Mouse (Mus musculus): ENCODE measurements around the gene Tbc1d8. TPM values are rescaled to one million over a fixed set of nuclear protein-coding genes. Genes with fewer than 3 reads are reported as not detected.
A peak's percentile ranks its signal among the peaks of the same experiment; 100 is the strongest.

Gene Tbc1d8
- polyA plus RNA-seq, 1 experiment from 2014 or later, result 13.4 TPM

DNA sequence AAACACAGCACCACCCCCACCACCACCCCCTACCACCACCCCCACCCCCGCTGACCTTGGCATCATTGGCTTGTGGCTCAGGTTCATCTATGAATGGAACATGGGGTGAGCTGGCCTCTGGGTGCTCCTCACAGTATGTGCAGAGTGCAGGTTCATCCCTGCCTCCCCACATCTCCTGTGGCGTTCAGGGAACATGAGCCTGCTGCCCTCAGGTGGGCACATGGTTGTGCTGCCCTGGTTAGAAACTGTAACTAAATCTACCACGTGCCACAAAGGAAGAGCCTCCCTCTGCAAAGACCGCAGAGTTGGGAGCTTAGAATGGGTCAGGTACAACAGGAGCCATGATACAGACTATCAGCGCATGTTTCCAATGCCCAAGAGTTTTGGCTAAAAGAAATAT is 135.3 kb downstream of the Tbc1d8 start:
- Histone ChIP-seq H3K27ac (no peak overlapping the region), H3K4me3 (no peak overlapping the region), H3K9ac (no peak overlapping the region), H3K36me3 (no peaks in the 10 kb centered on the region), H3K27me3 (0 out of 2 replicates have a peak, but pooled peaks cover 5% of the 10 kb centered on the region), H3K4me1 (0 out of 2 replicates have a peak, but pooled peaks cover 7% of the 10 kb centered on the region), H3K4me2 (no peak overlapping the region), H3K9me3 (no peaks in the 10 kb centered on the region)
- ATAC-seq (ENCODE audit: borderline replicate concordance, extremely low read depth, low FRiP score, low TSS enrichment), result no peak
- 73% methylated on average over 5 of the region's 5 CpGs for whole genome bisulfite sequencing

DNA sequence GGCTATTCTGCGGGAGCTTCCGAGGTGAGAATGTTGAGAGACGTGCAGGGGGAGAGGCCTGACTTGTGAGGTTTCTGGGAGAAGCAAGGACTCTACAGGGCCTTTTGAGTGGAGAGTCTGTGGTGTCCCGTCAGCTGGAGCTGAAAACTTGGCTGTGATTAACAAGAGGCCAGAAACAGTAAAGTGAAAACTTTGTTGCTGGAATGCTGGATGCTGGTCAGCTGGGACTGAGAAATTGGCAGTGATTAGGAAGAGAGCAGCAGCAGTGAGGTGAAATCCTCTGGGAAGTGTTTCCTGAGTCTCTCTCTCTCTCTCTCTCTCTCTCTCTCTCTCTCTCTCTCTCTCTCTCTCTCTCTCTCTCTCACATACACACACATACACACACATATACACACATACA is 136.7 kb downstream of the Tbc1d8 start:
- Histone ChIP-seq H3K4me1 (0 out of 2 replicates have a peak, but pooled peaks cover 7% of the 10 kb centered on the region), H3K36me3 (no peaks in the 10 kb centered on the region), H3K27ac (no peak overlapping the region), H3K27me3 (0 out of 2 replicates have a peak, but pooled peaks cover 5% of the 10 kb centered on the region), H3K4me2 (no peak overlapping the region), H3K4me3 (no peak overlapping the region), H3K9ac (no peak overlapping the region), H3K9me3 (no peaks in the 10 kb centered on the region)
- WGBS, result 62% methylated on average over 4 of the region's 4 CpGs
- no peak for ATAC-seq (ENCODE audit: borderline replicate concordance, extremely low read depth, low FRiP score, low TSS enrichment)

DNA sequence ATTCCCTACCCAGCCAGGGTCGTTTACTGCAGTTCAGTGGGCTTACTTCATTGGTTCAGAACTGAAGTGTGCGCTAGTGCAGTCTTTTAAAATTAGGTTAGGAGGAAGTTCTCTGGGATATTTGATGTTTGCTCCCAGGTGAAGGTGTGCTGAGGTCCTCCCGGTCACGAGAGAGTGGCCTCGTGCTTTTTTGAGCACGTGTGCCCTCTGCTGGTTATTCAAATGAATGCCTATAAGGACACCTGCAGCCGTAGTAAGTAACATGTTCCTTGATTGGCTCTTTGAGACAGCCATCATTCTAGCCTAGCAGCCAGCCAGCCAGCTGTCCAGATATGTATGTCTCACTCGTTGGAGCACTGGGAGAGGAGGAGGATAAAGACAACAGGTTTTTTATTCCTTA is 137.9 kb downstream of the Tbc1d8 start:
- Histone ChIP-seq H3K4me2 (no peak overlapping the region), H3K27ac (no peak overlapping the region), H3K9ac (no peak overlapping the region), H3K36me3 (no peaks in the 10 kb centered on the region), H3K27me3 (0 out of 2 replicates have a peak, but pooled peaks cover 5% of the 10 kb centered on the region), H3K4me1 (0 out of 2 replicates have a peak, but pooled peaks cover 7% of the 10 kb centered on the region), H3K4me3 (no peak overlapping the region), H3K9me3 (no peaks in the 10 kb centered on the region)
- ATAC-seq (ENCODE audit: borderline replicate concordance, extremely low read depth, low FRiP score, low TSS enrichment), result no peak
- WGBS, result 13% methylated on average over 8 of the region's 8 CpGs

DNA sequence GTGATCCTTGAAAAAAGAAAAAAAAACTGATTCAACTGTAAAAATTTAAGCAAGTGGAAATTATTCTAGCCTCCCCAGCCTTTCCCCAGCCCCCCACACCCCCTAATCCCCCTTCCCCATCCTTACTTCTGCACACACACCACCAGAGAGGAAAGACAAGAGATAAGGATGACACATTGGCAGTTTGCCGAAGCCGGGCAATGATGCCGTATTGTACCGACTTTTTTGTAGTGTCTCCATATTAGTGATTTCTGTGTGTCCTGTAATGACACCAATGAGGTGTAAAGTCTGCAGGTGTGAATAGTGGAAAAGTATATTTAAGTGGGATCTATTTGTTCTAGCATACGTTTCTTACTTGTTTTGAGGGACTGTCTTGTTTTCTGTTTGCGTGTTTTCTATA is 138.4 kb downstream of the Tbc1d8 start:
- Histone ChIP-seq H3K27ac (no peak overlapping the region), H3K4me1 (0 out of 2 replicates have a peak, but pooled peaks cover 7% of the 10 kb centered on the region), H3K9me3 (no peaks in the 10 kb centered on the region), H3K4me3 (no peak overlapping the region), H3K36me3 (no peaks in the 10 kb centered on the region), H3K27me3 (0 out of 2 replicates have a peak, but pooled peaks cover 5% of the 10 kb centered on the region), H3K9ac (no peak overlapping the region), H3K4me2 (no peak overlapping the region)
- 39% methylated on average over 6 of the region's 6 CpGs for WGBS
- ATAC-seq (ENCODE audit: borderline replicate concordance, extremely low read depth, low FRiP score, low TSS enrichment), result no peak

DNA sequence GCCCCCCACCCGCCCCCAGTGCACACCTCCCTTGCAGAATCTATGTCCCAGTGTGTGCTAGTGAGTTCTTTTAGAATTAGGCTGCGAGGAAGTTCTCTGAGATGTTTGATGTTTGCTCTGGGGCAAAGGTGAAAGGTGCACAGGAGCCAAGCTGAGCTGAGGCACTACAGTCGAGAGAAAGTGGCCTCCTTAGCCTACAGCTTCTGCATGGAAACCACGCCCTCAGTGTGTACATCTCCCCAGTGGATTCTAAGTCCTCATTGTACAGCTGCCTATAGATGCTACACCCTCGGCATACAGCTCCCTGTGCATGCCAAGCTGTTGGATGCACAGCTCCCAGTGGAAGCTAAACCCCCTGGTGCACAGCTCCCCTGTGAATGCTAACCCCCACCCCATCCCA is 139.1 kb downstream of the Tbc1d8 start:
- no peaks in the 10 kb centered on the region for H3K36me3 ChIP-seq
- WGBS, result 25% methylated on average over 5 of the region's 5 CpGs
- H3K27me3 ChIP-seq, result 0 out of 2 replicates have a peak, but pooled peaks cover 5% of the 10 kb centered on the region
- no peaks in the 10 kb centered on the region for H3K9me3 ChIP-seq
- ATAC-seq (ENCODE audit: borderline replicate concordance, extremely low read depth, low FRiP score, low TSS enrichment), result no peak
- no peak overlapping the region for H3K9ac ChIP-seq
- H3K4me1 ChIP-seq, result 0 out of 2 replicates have a peak, but pooled peaks cover 7% of the 10 kb centered on the region
- H3K4me3 ChIP-seq, result no peak overlapping the region
- H3K27ac ChIP-seq, result no peak overlapping the region
- H3K4me2 ChIP-seq, result no peak overlapping the region

DNA sequence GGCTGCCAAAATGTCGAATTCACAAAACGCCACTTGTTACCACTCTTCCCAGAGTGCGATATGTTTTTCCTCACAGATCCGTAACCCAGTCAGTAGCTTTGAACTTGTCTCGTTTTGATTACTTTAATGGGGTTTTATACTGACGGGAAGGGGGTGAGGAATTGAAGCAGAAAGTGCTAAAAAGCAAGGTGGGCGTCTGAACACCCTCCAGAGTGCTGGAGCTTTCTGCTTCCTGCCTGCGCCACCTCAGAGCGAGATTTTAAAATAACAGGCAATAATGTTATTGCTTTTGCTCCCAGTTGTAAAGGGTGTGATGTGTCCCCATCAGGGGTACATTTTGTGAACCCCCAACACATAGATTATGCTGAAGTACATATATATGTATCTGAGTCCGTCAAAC is 139.7 kb downstream of the Tbc1d8 start:
- ATAC-seq (ENCODE audit: borderline replicate concordance, extremely low read depth, low FRiP score, low TSS enrichment), result no peak
- Histone ChIP-seq H3K4me1 (0 out of 2 replicates have a peak, but pooled peaks cover 7% of the 10 kb centered on the region), H3K9me3 (no peaks in the 10 kb centered on the region), H3K4me2 (no peak overlapping the region), H3K36me3 (no peaks in the 10 kb centered on the region), H3K27me3 (0 out of 2 replicates have a peak, but pooled peaks cover 5% of the 10 kb centered on the region), H3K4me3 (no peak overlapping the region), H3K27ac (no peak overlapping the region), H3K9ac (no peak overlapping the region)
- WGBS, result 65% methylated on average over 10 of the region's 10 CpGs

DNA sequence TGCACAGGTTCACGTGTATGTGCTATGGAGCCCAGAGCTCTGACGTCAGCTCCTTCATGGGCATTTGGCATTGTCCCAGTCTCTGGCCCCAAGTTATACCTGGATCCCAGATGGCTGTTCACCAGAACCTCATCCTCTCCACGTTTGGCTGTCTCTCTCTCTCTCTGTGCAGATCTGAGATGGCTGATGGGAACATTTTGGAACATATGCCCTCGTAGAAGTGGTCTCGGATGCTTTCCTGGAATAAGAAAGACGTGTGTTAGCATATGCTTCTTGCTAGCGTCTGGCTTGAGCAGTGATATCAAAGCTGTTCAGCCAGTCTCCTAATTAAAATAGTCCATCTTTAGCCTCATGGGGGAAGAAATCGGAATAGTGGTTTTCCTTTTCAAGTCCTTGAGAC is 141.8 kb downstream of the Tbc1d8 start:
- 0 out of 2 replicates have a peak, but pooled peaks cover 7% of the 10 kb centered on the region for H3K4me1 ChIP-seq
- H3K4me2 ChIP-seq, result no peak overlapping the region
- no peaks in the 10 kb centered on the region for H3K36me3 ChIP-seq
- ATAC-seq (ENCODE audit: borderline replicate concordance, extremely low read depth, low FRiP score, low TSS enrichment), result no peak
- no peak overlapping the region for H3K27ac ChIP-seq
- 78% methylated on average over 8 of the region's 8 CpGs for WGBS
- 0 out of 2 replicates have a peak, but pooled peaks cover 5% of the 10 kb centered on the region for H3K27me3 ChIP-seq
- H3K9ac ChIP-seq, result no peak overlapping the region
- no peak overlapping the region for H3K4me3 ChIP-seq
- no peaks in the 10 kb centered on the region for H3K9me3 ChIP-seq

DNA sequence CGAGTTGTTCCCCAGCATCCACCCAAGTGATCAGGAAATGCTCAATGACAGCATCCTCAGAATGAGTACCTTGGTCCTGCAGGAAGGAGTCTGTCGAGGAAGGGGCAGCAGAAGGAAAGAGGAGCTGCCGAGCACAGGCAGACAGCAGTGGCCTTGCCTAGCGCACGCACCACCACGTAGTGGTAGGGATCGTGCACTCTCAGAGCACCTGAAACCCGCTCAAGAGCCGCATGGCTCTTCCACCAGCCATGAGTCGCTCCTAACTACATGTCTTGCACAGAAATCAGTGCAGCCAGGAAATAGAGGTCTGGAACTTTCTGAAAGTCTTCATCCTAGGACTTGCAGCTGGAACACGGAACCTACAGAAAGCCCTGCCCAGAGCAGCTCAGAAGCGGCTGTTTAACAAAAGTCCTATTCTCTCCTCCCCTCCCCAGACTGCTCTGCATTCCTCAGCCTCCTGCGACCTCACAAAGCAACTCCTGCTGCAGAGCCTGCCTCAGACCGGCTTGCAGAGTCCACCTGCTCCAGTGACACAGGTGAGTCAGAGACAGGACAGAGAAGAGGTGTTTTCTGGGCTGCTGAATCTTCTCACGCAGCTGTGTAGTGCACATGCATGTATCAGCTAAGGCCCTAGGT is 142.9 kb downstream of the Tbc1d8 start:
- Histone ChIP-seq H3K4me2 (no peak overlapping the region), H3K27ac (no peak overlapping the region), H3K4me1 (0 out of 2 replicates have a peak, but pooled peaks cover 7% of the 10 kb centered on the region), H3K36me3 (no peaks in the 10 kb centered on the region), H3K9me3 (no peaks in the 10 kb centered on the region), H3K27me3 (0 out of 2 replicates have a peak, but pooled peaks cover 5% of the 10 kb centered on the region), H3K9ac (no peak overlapping the region), H3K4me3 (no peak overlapping the region)
- WGBS, result 27% methylated on average over 15 of the region's 15 CpGs
- ATAC-seq (ENCODE audit: borderline replicate concordance, extremely low read depth, low FRiP score, low TSS enrichment), result peak; percentile 63; the same call in 1 of the 2 replicates

DNA sequence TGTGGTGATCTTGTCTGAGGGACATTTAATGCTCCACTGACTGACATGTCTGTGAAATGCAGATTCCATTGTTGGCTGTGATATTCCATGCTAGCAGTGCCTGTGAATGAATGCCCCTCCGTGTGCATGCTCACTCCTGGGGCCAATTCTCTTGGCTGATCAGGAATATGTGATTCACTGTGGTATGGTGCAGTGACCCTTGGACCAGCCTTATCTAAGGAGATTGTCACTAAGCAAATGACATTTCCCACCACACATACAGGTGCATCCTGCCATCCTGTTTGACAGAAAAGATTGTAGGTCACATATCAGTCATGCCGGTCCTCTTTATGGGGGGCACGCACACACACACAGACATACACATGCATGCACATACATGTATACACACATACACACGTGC is 146.1 kb downstream of the Tbc1d8 start:
- no peak overlapping the region for H3K27ac ChIP-seq
- no peaks in the 10 kb centered on the region for H3K4me1 ChIP-seq
- no peaks in the 10 kb centered on the region for H3K27me3 ChIP-seq
- no peak for ATAC-seq (ENCODE audit: borderline replicate concordance, extremely low read depth, low FRiP score, low TSS enrichment)
- no peak overlapping the region for H3K4me2 ChIP-seq
- H3K9me3 ChIP-seq, result no peaks in the 10 kb centered on the region
- H3K9ac ChIP-seq, result no peak overlapping the region
- no peaks in the 10 kb centered on the region for H3K36me3 ChIP-seq
- no peak overlapping the region for H3K4me3 ChIP-seq
- WGBS, result 76% methylated on average over 4 of the region's 4 CpGs

DNA sequence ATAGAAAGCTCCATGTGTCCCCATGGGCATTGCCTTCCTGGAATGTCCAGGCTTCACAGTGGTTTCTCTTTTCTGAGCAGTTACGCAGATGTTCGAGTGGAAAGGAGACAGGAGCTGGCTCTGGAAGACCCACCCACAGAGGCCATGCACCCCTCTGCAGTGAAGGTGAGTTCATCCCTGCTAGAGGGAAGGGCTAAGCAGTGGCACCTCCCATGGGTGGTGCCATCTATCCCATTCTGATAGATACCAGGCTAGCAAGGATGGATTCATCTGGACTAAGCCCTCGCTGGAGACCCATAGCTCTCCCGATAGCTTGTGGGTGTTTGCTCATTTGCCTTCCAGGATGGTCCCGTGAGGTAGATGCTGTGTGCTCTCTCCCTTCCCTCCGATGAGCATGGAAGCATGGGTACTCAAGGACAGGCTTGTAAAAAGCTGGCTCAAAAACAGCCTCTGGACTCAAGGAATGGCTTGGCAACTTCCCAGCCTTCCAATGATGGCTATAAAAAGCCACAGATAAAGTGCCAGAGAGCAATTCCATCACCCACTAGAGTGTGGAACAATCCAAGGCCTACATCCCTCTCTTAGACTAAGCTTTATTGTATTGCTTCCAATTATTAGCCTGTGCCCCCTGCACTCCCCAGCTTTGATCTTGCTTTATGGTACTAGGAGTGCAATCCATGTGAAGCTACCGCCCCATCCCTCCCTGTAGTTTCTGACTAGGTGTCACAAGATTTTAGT is 147.5 kb downstream of the Tbc1d8 start:
- no peak for ATAC-seq (ENCODE audit: borderline replicate concordance, extremely low read depth, low FRiP score, low TSS enrichment)
- 88% methylated on average over 7 of the region's 7 CpGs for WGBS
- H3K4me3 ChIP-seq, result no peak overlapping the region
- peaks cover 7% of the 10 kb centered on the region for H3K4me1 ChIP-seq
- no peak overlapping the region for H3K9ac ChIP-seq
- H3K4me2 ChIP-seq, result no peak overlapping the region
- H3K27ac ChIP-seq, result no peak overlapping the region
- no peaks in the 10 kb centered on the region for H3K27me3 ChIP-seq
- H3K36me3 ChIP-seq, result no peaks in the 10 kb centered on the region
- no peaks in the 10 kb centered on the region for H3K9me3 ChIP-seq

DNA sequence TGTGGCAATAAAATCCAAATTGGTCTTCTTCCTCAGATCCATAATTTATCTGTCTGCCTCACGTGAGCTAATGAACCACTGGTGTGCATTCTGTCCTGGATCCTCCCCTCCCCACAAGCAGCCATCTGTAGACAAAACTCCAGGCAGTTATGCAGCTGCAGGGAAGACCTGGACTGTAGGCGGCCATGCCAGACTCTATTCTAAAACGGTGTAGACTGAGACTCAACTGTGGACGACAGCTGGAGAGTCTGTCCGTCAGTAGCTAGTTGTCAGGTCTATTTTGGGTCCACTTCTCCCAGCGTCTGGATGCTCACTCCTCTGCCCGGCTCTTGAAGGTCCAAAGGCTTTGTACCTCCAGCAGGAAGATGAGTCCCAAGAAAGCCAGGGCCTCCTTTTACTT is 151.0 kb downstream of the Tbc1d8 start:
- Histone ChIP-seq H3K27me3 (no peaks in the 10 kb centered on the region), H3K4me3 (no peak overlapping the region), H3K9ac (no peak overlapping the region), H3K27ac (no peak overlapping the region), H3K4me2 (no peak overlapping the region), H3K4me1 (peaks cover 9% of the 10 kb centered on the region), H3K36me3 (no peaks in the 10 kb centered on the region), H3K9me3 (no peaks in the 10 kb centered on the region)
- WGBS, result 72% methylated on average over 7 of the region's 7 CpGs
- no peak for ATAC-seq (ENCODE audit: borderline replicate concordance, extremely low read depth, low FRiP score, low TSS enrichment)

DNA sequence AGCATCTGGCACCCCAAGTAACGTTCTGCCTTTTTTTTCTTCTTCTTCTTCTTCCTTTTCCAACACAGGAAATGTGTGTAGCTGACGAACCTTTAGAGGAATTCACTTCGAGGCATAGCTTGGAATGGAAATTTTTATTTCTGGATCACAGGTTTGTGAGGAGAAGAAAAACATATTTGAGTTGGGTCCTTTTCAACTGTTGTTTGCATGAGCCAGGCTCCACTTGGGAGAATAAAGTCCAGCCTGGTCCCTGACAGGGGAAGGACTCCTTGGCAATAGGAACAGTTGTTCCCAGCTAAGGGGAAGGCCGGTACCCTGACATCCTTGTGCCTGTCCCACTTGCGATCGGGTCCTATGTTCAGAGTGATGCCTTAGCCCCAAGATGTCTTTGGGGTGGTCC is 153.3 kb downstream of the Tbc1d8 start:
- WGBS, result 81% methylated on average over 6 of the region's 6 CpGs
- ATAC-seq (ENCODE audit: borderline replicate concordance, extremely low read depth, low FRiP score, low TSS enrichment), result no peak

More for the DNA sequence above, 153.3 kb downstream of the Tbc1d8 start:
- H3K9me3 ChIP-seq, result no peaks in the 10 kb centered on the region
- H3K4me3 ChIP-seq, result no peak overlapping the region
- H3K9ac ChIP-seq, result no peak overlapping the region
- peaks cover 9% of the 10 kb centered on the region for H3K4me1 ChIP-seq
- no peaks in the 10 kb centered on the region for H3K27me3 ChIP-seq
- no peak overlapping the region for H3K4me2 ChIP-seq
- H3K36me3 ChIP-seq, result no peaks in the 10 kb centered on the region
- no peak overlapping the region for H3K27ac ChIP-seq

Data from lung, embryonic 15.5 days (tissue).